Mouse (Mus musculus): ENCODE results near the gene Tmem184a.

DNA sequence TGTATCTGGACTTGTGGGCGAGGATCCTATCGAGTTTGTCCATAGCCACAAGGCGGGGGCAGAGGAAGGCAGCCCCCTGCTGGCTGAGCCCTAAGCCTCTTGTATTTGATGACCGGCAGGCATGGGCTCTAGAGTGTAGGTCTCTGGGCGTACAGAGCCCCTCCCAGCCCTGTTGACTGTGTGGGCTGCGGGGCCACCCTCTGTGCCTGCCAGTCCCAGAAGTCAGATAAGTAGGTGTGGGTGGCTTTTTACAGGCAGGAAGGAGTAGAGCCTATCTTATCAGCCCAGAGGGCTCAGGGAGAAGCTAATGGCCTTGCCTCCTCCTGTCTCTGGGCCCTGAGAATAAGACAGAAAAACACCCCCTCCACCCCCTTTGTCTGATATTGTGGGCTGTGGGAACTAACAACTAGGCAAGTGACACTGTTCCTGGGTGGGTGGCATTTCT, 15.6 kb downstream of the Tmem184a start:
- TF ChIP-seq POLR2A (IDR thresholded peaks at IDR 0.05; ENCODE audit: insufficient read depth, low read depth, low read length) = no peak
- no peak for TF ChIP-seq CTCF (IDR thresholded peaks at IDR 0.05; ENCODE audit: insufficient read depth, low read depth, low read length)

Measured in olfactory bulb, adult 2 months (tissue).